Mouse (Mus musculus): ENCODE results near the gene Bod1l. TPM values are rescaled to one million over a fixed set of nuclear protein-coding genes. Genes with fewer than 3 reads are reported as not detected.

The Bod1l gene
- polyA plus RNA-seq, 1 experiment from 2014 or later = 20.7 TPM

- DNase-seq (ENCODE audit: low spot score) = no peak
These were observed 31.6 kb downstream of the Bod1l start for GRCm38 (mm10) chr5:41812516-41812915.

GRCm38 (mm10) chr5:41811279-41811678 lies 32.8 kb downstream of the Bod1l start:
- Histone ChIP-seq H3K9me3 (ENCODE audit: control insufficient read depth, low read length) (no peaks in the 10 kb centered on the region), H3K4me3 (ENCODE audit: low read depth, low read length) (no peak overlapping the region), H3K27ac (replicated peaks; ENCODE audit: low read depth, low read length) (no peak overlapping the region), H3K9ac (ENCODE audit: low read depth, low read length) (no peak overlapping the region), H3K4me1 (ENCODE audit: control insufficient read depth, insufficient read depth, low read length) (no peaks in the 10 kb centered on the region), H3K36me3 (ENCODE audit: control insufficient read depth, insufficient read depth, low read length) (peaks cover 81% of the 10 kb centered on the region), H3K27me3 (replicated peaks; ENCODE audit: control insufficient read depth, insufficient read depth, low read length) (no peaks in the 10 kb centered on the region), H3K4me2 (ENCODE audit: low read depth, low read length) (no peak overlapping the region)
- ATAC-seq (ENCODE audit: low read depth) = no peak
- 93% methylated on average over 3 of the region's 3 CpGs for WGBS
- DNase-seq (ENCODE audit: low spot score) = no peak

More at GRCm38 (mm10) chr5:41812516-41812915, 31.6 kb downstream of the Bod1l start:
- no peaks in the 10 kb centered on the region for H3K9me3 ChIP-seq (ENCODE audit: control insufficient read depth, low read length)
- H3K4me2 ChIP-seq (ENCODE audit: low read depth, low read length) = no peak overlapping the region
- no peaks in the 10 kb centered on the region for H3K27me3 ChIP-seq (replicated peaks; ENCODE audit: control insufficient read depth, insufficient read depth, low read length)
- no peak overlapping the region for H3K9ac ChIP-seq (ENCODE audit: low read depth, low read length)
- 79% methylated on average over 6 of the region's 6 CpGs for WGBS
- H3K36me3 ChIP-seq (ENCODE audit: control insufficient read depth, insufficient read depth, low read length) = peaks cover 81% of the 10 kb centered on the region
- H3K4me1 ChIP-seq (ENCODE audit: control insufficient read depth, insufficient read depth, low read length) = no peaks in the 10 kb centered on the region
- H3K4me3 ChIP-seq (ENCODE audit: low read depth, low read length) = no peak overlapping the region
- H3K27ac ChIP-seq (replicated peaks; ENCODE audit: low read depth, low read length) = no peak overlapping the region
- ATAC-seq (ENCODE audit: low read depth) = no peak

DNA sequence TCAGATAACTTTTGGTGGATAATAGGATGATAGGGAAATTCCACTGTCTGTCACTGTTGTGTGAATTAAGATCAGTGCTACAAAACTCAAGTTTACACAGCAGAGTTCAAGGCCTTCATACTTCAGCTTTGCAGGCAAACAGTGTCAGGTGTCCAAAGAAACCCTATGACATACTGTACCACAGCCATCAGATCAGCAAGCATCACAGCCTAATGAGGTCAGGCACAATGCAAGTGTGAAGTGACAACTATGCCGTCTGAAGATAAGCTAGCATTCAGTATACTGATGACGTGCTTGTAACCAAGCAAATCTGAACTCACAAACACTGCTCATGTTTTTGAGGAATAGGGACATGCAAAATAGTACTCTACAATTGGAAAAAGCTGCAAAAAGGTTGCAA lies 36.7 kb downstream of the Bod1l start:
- H3K4me1 ChIP-seq (ENCODE audit: control insufficient read depth, insufficient read depth, low read length) = no peaks in the 10 kb centered on the region
- no peak overlapping the region for H3K27ac ChIP-seq (replicated peaks; ENCODE audit: low read depth, low read length)
- no peak for ATAC-seq (ENCODE audit: low read depth)
- no peak overlapping the region for H3K4me2 ChIP-seq (ENCODE audit: low read depth, low read length)
- H3K4me3 ChIP-seq (ENCODE audit: low read depth, low read length) = no peak overlapping the region
- H3K9me3 ChIP-seq (ENCODE audit: control insufficient read depth, low read length) = no peaks in the 10 kb centered on the region
- no peak for DNase-seq (ENCODE audit: low spot score)
- H3K27me3 ChIP-seq (replicated peaks; ENCODE audit: control insufficient read depth, insufficient read depth, low read length) = no peaks in the 10 kb centered on the region
- peaks cover 72% of the 10 kb centered on the region for H3K36me3 ChIP-seq (ENCODE audit: control insufficient read depth, insufficient read depth, low read length)
- WGBS = 92% methylated on average over 2 of the region's 2 CpGs
- no peak overlapping the region for H3K9ac ChIP-seq (ENCODE audit: low read depth, low read length)

- Histone ChIP-seq H3K27me3 (replicated peaks; ENCODE audit: control insufficient read depth, insufficient read depth, low read length) (no peaks in the 10 kb centered on the region), H3K27ac (replicated peaks; ENCODE audit: low read depth, low read length) (no peak overlapping the region), H3K4me1 (ENCODE audit: control insufficient read depth, insufficient read depth, low read length) (no peaks in the 10 kb centered on the region), H3K4me3 (ENCODE audit: low read depth, low read length) (no peak overlapping the region), H3K9ac (ENCODE audit: low read depth, low read length) (no peak overlapping the region), H3K4me2 (ENCODE audit: low read depth, low read length) (no peak overlapping the region), H3K9me3 (ENCODE audit: control insufficient read depth, low read length) (no peaks in the 10 kb centered on the region), H3K36me3 (ENCODE audit: control insufficient read depth, insufficient read depth, low read length) (peaks cover 64% of the 10 kb centered on the region)
- WGBS = 91% methylated on average over 5 of the region's 5 CpGs
- no peak for ATAC-seq (ENCODE audit: low read depth)
- no peak for DNase-seq (ENCODE audit: low spot score)
These were observed 37.9 kb downstream of the Bod1l start for GRCm38 (mm10) chr5:41806176-41806575.

DNA sequence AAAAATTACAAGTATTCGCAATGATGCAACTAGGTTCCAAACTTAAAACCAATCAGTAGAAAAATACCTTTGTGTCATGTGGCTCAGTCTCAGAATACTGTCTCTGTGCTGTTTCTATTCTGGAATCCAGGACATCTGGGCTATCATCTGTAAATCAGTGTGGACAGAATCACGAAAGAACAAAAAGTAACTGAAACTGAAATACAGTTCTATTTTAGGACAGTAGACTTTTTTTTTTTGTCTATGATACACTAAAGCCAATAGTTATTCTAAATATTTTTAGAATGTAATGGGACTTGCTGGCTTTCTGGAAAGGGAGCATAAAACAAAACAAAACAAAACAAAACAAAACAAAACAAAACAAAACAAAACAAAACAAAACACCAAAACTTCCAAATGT lies 39.0 kb downstream of the Bod1l start:
- Histone ChIP-seq H3K9me3 (ENCODE audit: control insufficient read depth, low read length) (no peaks in the 10 kb centered on the region), H3K27me3 (replicated peaks; ENCODE audit: control insufficient read depth, insufficient read depth, low read length) (no peaks in the 10 kb centered on the region), H3K4me2 (ENCODE audit: low read depth, low read length) (no peak overlapping the region), H3K9ac (ENCODE audit: low read depth, low read length) (no peak overlapping the region), H3K36me3 (ENCODE audit: control insufficient read depth, insufficient read depth, low read length) (peaks cover 66% of the 10 kb centered on the region), H3K4me1 (ENCODE audit: control insufficient read depth, insufficient read depth, low read length) (no peaks in the 10 kb centered on the region), H3K4me3 (ENCODE audit: low read depth, low read length) (no peak overlapping the region), H3K27ac (replicated peaks; ENCODE audit: low read depth, low read length) (no peak overlapping the region)
- no peak for ATAC-seq (ENCODE audit: low read depth)
- no peak for DNase-seq (ENCODE audit: low spot score)
- WGBS = 87% methylated on average over 2 of the region's 2 CpGs

- Histone ChIP-seq H3K4me2 (ENCODE audit: low read depth, low read length) (no peak overlapping the region), H3K36me3 (ENCODE audit: control insufficient read depth, insufficient read depth, low read length) (peaks cover 66% of the 10 kb centered on the region), H3K27ac (replicated peaks; ENCODE audit: low read depth, low read length) (no peak overlapping the region), H3K9me3 (ENCODE audit: control insufficient read depth, low read length) (no peaks in the 10 kb centered on the region), H3K4me1 (ENCODE audit: control insufficient read depth, insufficient read depth, low read length) (no peaks in the 10 kb centered on the region), H3K27me3 (replicated peaks; ENCODE audit: control insufficient read depth, insufficient read depth, low read length) (no peaks in the 10 kb centered on the region), H3K9ac (ENCODE audit: low read depth, low read length) (no peak overlapping the region), H3K4me3 (ENCODE audit: low read depth, low read length) (no peak overlapping the region)
- WGBS = 72% methylated on average over 2 of the region's 2 CpGs
- no peak for ATAC-seq (ENCODE audit: low read depth)
- no peak for DNase-seq (ENCODE audit: low spot score)
These were observed 39.5 kb downstream of the Bod1l start for GRCm38 (mm10) chr5:41804643-41805042.

- DNase-seq (ENCODE audit: low spot score) (no peak), ATAC-seq (ENCODE audit: low read depth) (no peak)
- Histone ChIP-seq H3K4me3 (ENCODE audit: low read depth, low read length) (no peak overlapping the region), H3K36me3 (ENCODE audit: control insufficient read depth, insufficient read depth, low read length) (peaks cover 66% of the 10 kb centered on the region), H3K9me3 (ENCODE audit: control insufficient read depth, low read length) (no peaks in the 10 kb centered on the region), H3K4me1 (ENCODE audit: control insufficient read depth, insufficient read depth, low read length) (no peaks in the 10 kb centered on the region), H3K4me2 (ENCODE audit: low read depth, low read length) (no peak overlapping the region), H3K9ac (ENCODE audit: low read depth, low read length) (no peak overlapping the region), H3K27ac (replicated peaks; ENCODE audit: low read depth, low read length) (no peak overlapping the region), H3K27me3 (replicated peaks; ENCODE audit: control insufficient read depth, insufficient read depth, low read length) (no peaks in the 10 kb centered on the region)
- 96% methylated on average over 2 of the region's 2 CpGs for WGBS
These were observed 42.5 kb downstream of the Bod1l start for GRCm38 (mm10) chr5:41801622-41802021.

DNA sequence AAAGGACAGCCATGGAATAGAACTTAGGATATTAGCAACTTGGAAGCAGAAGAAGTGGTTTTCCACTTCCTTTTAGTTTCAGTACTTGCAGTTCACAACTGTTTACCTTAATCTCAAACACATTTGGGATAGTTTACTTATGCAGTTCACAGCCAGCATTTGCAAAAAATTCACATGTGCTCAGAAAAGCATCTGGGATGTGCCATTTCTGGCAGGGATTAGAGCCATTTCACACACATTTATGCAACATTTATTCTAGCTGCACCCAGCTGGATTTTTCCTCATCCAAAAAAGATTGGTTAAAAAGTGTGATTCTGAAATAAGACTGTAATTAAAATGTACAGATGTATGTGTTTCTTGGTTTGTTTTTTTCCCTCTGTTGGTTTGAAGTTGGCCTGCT lies 49.7 kb downstream of the Bod1l start:
- Histone ChIP-seq H3K27ac (replicated peaks; ENCODE audit: low read depth, low read length) (no peak overlapping the region), H3K36me3 (ENCODE audit: control insufficient read depth, insufficient read depth, low read length) (peaks cover 87% of the 10 kb centered on the region), H3K27me3 (replicated peaks; ENCODE audit: control insufficient read depth, insufficient read depth, low read length) (no peaks in the 10 kb centered on the region), H3K9me3 (ENCODE audit: control insufficient read depth, low read length) (no peaks in the 10 kb centered on the region), H3K9ac (ENCODE audit: low read depth, low read length) (no peak overlapping the region), H3K4me1 (ENCODE audit: control insufficient read depth, insufficient read depth, low read length) (no peaks in the 10 kb centered on the region), H3K4me2 (ENCODE audit: low read depth, low read length) (no peak overlapping the region), H3K4me3 (ENCODE audit: low read depth, low read length) (no peak overlapping the region)
- ATAC-seq (ENCODE audit: low read depth) = no peak
- DNase-seq (ENCODE audit: low spot score) = peak; percentile 8

- 94% methylated on average over 2 of the region's 2 CpGs for WGBS
- no peak overlapping the region for H3K27ac ChIP-seq (replicated peaks; ENCODE audit: low read depth, low read length)
- peaks cover 90% of the 10 kb centered on the region for H3K36me3 ChIP-seq (ENCODE audit: control insufficient read depth, insufficient read depth, low read length)
- H3K9ac ChIP-seq (ENCODE audit: low read depth, low read length) = no peak overlapping the region
- ATAC-seq (ENCODE audit: low read depth) (no peak), DNase-seq (ENCODE audit: low spot score) (no peak)
- H3K9me3 ChIP-seq (ENCODE audit: control insufficient read depth, low read length) = no peaks in the 10 kb centered on the region
- H3K4me1 ChIP-seq (ENCODE audit: control insufficient read depth, insufficient read depth, low read length) = no peaks in the 10 kb centered on the region
- H3K27me3 ChIP-seq (replicated peaks; ENCODE audit: control insufficient read depth, insufficient read depth, low read length) = no peaks in the 10 kb centered on the region
- no peak overlapping the region for H3K4me2 ChIP-seq (ENCODE audit: low read depth, low read length)
- H3K4me3 ChIP-seq (ENCODE audit: low read depth, low read length) = no peak overlapping the region
These were observed 53.6 kb downstream of the Bod1l start for GRCm38 (mm10) chr5:41790517-41790916.

Measured in embryonic facial prominence, embryonic 14.5 days (tissue).